Mouse (Mus musculus): ENCODE measurements around the gene Gm20696.

- 0 out of 4 replicates have a peak, but pooled peaks of 1 of the 2 experiments have one; percentile 7 for TF ChIP-seq CTCF (conservative IDR thresholded peaks at IDR 0.05 in 1 of 2, IDR thresholded peaks at IDR 0.05 in 1 of 2; ENCODE audit: low read depth in 2 of 2, low read length in 2 of 2)
- TF ChIP-seq BHLHE40 (IDR thresholded peaks at IDR 0.05; ENCODE audit: low read depth, low read length), result no peak
- no peak for TF ChIP-seq NRF1 (IDR thresholded peaks at IDR 0.05; ENCODE audit: low read depth, low read length)
- no peak for TF ChIP-seq POLR2A (IDR thresholded peaks at IDR 0.05; ENCODE audit: low read depth, low read length)
- no peak for TF ChIP-seq CHD1 (IDR thresholded peaks at IDR 0.05; ENCODE audit: low read depth, low read length)
- TF ChIP-seq UBTF (IDR thresholded peaks at IDR 0.05; ENCODE audit: low read depth, low read length), result no peak
- no peak for TF ChIP-seq USF2 (conservative IDR thresholded peaks at IDR 0.05; ENCODE audit: low read depth, low read length)
- no peak for TF ChIP-seq MEF2A (IDR thresholded peaks at IDR 0.05; ENCODE audit: borderline replicate concordance, low read depth, low read length)
- no peak for TF ChIP-seq RCOR1 (conservative IDR thresholded peaks at IDR 0.05; ENCODE audit: low read depth, low read length)
Measured at GRCm38 (mm10) chr6:99506816-99507215, 159.8 kb downstream of the Gm20696 start.
